Mouse (Mus musculus): Measurements from ENCODE around the gene Kcnj10.

GRCm38 (mm10) chr1:172415061-172415460 is 74.1 kb downstream of the Kcnj10 start:
- TF ChIP-seq CTCF (IDR thresholded peaks at IDR 0.05; ENCODE audit: extremely low read depth, insufficient read depth, insufficient read length, insufficient replicate concordance), result no peak
- TF ChIP-seq POLR2A (IDR thresholded peaks at IDR 0.05; ENCODE audit: low read depth, low read length), result no peak

Measured in spleen, adult 2 months (tissue).